ENCODE assay signal across 8 mouse cellular contexts in the genomic region with DNA sequence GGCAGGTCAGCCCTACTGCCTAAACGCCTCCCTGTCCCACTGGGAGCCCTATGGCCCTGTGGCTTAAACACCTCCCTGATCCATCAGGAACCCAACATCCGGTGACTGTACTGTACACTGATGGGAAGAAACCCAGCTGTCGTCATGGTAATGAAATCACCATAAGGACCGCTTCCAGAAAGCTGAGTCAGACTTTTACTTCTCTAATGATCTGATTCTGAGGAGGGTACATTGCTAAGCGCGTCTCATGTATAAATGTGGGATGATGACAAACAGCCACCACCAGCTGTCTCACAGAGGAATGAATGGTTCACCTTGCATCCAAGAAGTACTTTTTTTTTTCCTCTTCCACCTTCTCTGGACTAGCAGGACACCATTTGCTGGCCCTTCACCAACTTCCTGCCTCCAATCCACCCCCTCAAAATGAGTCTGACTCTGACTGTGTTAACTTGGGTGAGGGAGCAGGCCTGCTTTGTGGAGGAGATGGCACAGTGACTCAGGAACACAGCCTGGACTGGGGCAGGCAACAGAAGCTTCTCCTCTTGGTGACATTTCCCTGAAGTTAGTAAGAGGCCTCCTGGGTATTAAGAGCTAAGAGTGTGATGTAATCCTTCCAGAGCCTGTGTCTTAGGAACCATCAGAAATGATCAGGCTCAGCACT. TPM values are rescaled to one million over a fixed set of nuclear protein-coding genes. Genes with fewer than 3 reads are reported as not detected.
DNase-seq lines count a peak whose midpoint lies in the region; ATAC-seq and TF ChIP-seq lines count a peak whose summit lies in the region.

No protein-coding gene starts in this region.

- 89% methylated on average over 6 of the region's 6 CpGs for WGBS in midbrain, embryonic 10.5 days
- WGBS in midbrain, embryonic 11.5 days, result 88% methylated on average over 6 of the region's 6 CpGs
- 42% methylated on average over 6 of the region's 6 CpGs for WGBS in kidney, postnatal 0 days
- 34% methylated on average over 6 of the region's 6 CpGs for WGBS in macrophage (ENCODE audit: missing documents)

- peaks cover 46% of the 10 kb centered on the region for H3K36me3 ChIP-seq in midbrain, embryonic 10.5 days
- no peaks in the 10 kb centered on the region; the same call in 1 of the 2 replicates for H3K36me3 ChIP-seq in midbrain, embryonic 11.5 days (ENCODE audit: control insufficient read depth, insufficient read depth, low read length)
- H3K36me3 ChIP-seq in kidney, postnatal 0 days (ENCODE audit: insufficient read depth, low read length), result peaks cover 9% of the 10 kb centered on the region; the same call in 1 of the 2 replicates
- peaks cover 17% of the 10 kb centered on the region for H3K36me3 ChIP-seq in macrophage (ENCODE audit: inconsistent target)

- H3K27me3 ChIP-seq in midbrain, embryonic 10.5 days (ENCODE audit: low read depth, poor library complexity, severe bottlenecking), result no peaks in the 10 kb centered on the region
- no peaks in the 10 kb centered on the region for H3K27me3 ChIP-seq in midbrain, embryonic 11.5 days (ENCODE audit: control insufficient read depth, insufficient read depth, low read length)
- H3K27me3 ChIP-seq in kidney, postnatal 0 days (ENCODE audit: insufficient read depth, low read length), result no peaks in the 10 kb centered on the region

- no peak for TF ChIP-seq CTCF in kidney, postnatal 0 days (IDR thresholded peaks at IDR 0.05; ENCODE audit: low read depth)

- H3K4me1 ChIP-seq in midbrain, embryonic 10.5 days, result peaks cover 75% of the 10 kb centered on the region
- peaks cover 49% of the 10 kb centered on the region for H3K4me1 ChIP-seq in midbrain, embryonic 11.5 days (ENCODE audit: control insufficient read depth, insufficient read depth, low read length)
- peaks cover 57% of the 10 kb centered on the region for H3K4me1 ChIP-seq in brown adipose tissue, adult 24 weeks (ENCODE audit: control insufficient read depth, insufficient read depth, insufficient read length, low read length)
- H3K4me1 ChIP-seq in kidney, postnatal 0 days (replicated peaks; ENCODE audit: insufficient read depth, low read length), result peaks cover 54% of the 10 kb centered on the region

- no peak for ATAC-seq in midbrain, embryonic 11.5 days (ENCODE audit: low FRiP score)
- ATAC-seq in kidney, postnatal 0 days (replicated peaks; ENCODE audit: low FRiP score, low read depth), result no peak

- H3K4me2 ChIP-seq in midbrain, embryonic 11.5 days, result no peak overlapping the region
- no peak overlapping the region for H3K4me2 ChIP-seq in kidney, postnatal 0 days (ENCODE audit: low read length)

- H3K4me3 ChIP-seq in midbrain, embryonic 10.5 days, result no peak overlapping the region
- H3K4me3 ChIP-seq in midbrain, embryonic 11.5 days (ENCODE audit: low read depth, low read length), result no peak overlapping the region
- no peak overlapping the region for H3K4me3 ChIP-seq in brown adipose tissue, adult 24 weeks (ENCODE audit: insufficient read depth, low read depth, low read length)
- no peak overlapping the region for H3K4me3 ChIP-seq in kidney, postnatal 0 days (replicated peaks; ENCODE audit: low read depth, low read length)
- H3K4me3 ChIP-seq in macrophage (ENCODE audit: inconsistent target), result no peak overlapping the region

- no peak for DNase-seq in midbrain, embryonic 10.5 days (ENCODE audit: low spot score)
- no peak for DNase-seq in midbrain, embryonic 11.5 days (ENCODE audit: low spot score, missing footprints)
- DNase-seq in heart, adult 18-20 months, result peak; percentile 86 to 90
- peak; percentile 86 for DNase-seq in kidney, postnatal 0 days (ENCODE audit: low spot score)
- no peak for DNase-seq in spleen, adult 12 weeks (ENCODE audit: low spot score)
- DNase-seq in adrenal gland, postnatal 36 days, result no peak

- no peaks in the 10 kb centered on the region for H3K9me3 ChIP-seq in midbrain, embryonic 10.5 days (replicated peaks)
- no peaks in the 10 kb centered on the region for H3K9me3 ChIP-seq in midbrain, embryonic 11.5 days (ENCODE audit: control insufficient read depth, low read length)
- H3K9me3 ChIP-seq in kidney, postnatal 0 days (replicated peaks; ENCODE audit: low read length), result no peaks in the 10 kb centered on the region

- H3K9ac ChIP-seq in midbrain, embryonic 11.5 days (ENCODE audit: low read length), result no peak overlapping the region
- H3K9ac ChIP-seq in kidney, postnatal 0 days (ENCODE audit: low read depth, low read length), result no peak overlapping the region

- peak overlapping the region; percentile 4; the same call in 1 of the 2 replicates for H3K27ac ChIP-seq in midbrain, embryonic 10.5 days (replicated peaks)
- no peak overlapping the region for H3K27ac ChIP-seq in midbrain, embryonic 11.5 days (ENCODE audit: low read depth, low read length)
- peak overlapping the region; percentile 100 for H3K27ac ChIP-seq in brown adipose tissue, adult 24 weeks (replicated peaks; ENCODE audit: low read depth, low read length)
- peak overlapping the region; percentile 98 for H3K27ac ChIP-seq in kidney, postnatal 0 days
- peak overlapping the region; percentile 89 for H3K27ac ChIP-seq in macrophage

- H3K79me2 ChIP-seq in macrophage (ENCODE audit: inconsistent target), result peaks cover 100% of the 10 kb centered on the region

RNA-seq across cellular contexts. Expression of a gene that starts 43.0 kb away (rescaled TPM):
- polyA plus RNA-seq in midbrain, embryonic 10.5 days (2016; fragmentation: Nextera tagmentation; extraction: Ambion mirVana), result 61.4 and 63.3 TPM in 2 replicates
- polyA plus RNA-seq in midbrain, embryonic 11.5 days (2014; fragmentation: Nextera tagmentation; extraction: Ambion mirVana), result 43.1 and 45.6 TPM in 2 replicates
- 6.7 and 17.9 TPM in 2 replicates for polyA plus RNA-seq in brown adipose tissue, adult 24 weeks (2012; ENCODE audit: insufficient read depth, insufficient read length, missing spikeins)
- 10 to 100 TPM; 41.2 to 44.8 TPM for total RNA-seq in heart, adult 18-20 months (2021)
- 39.6 and 41.7 TPM in 2 replicates for polyA plus RNA-seq in kidney, postnatal 0 days (2015; fragmentation: Nextera tagmentation; extraction: Ambion mirVana)
- 100 to 1,000 TPM; 113 to 715 (median 441) TPM for total RNA-seq in macrophage (2018; cell fraction: chromatin; rRNA removed)
- total RNA-seq in macrophage (2018; cell fraction: cytosol; rRNA removed), result 100 to 1,000 TPM in 8 of 26 experiments, 10 to 100 TPM in 18; 32.1 to 112 (median 96.4) TPM
- total RNA-seq in macrophage (2018; cell fraction: nucleus; rRNA removed), result 100 to 1,000 TPM in 22 of 26 experiments, 10 to 100 TPM in 4; 57.9 to 347 (median 193) TPM
- 52.3 to 95.5 TPM (median 75.2 TPM) in 3 replicates for polyA plus RNA-seq in macrophage (2018)
- total RNA-seq in adrenal gland, postnatal 36 days (2021), result 10 to 100 TPM; 47.9 to 53.4 TPM

Comparison
In these comparisons a context has a peak if more than half of its experiments do, and no peak if none do; other contexts are left out.
1. DNase-seq: peak in heart, adult 18-20 months (2 of 2) and kidney, postnatal 0 days (single experiment); none in midbrain, embryonic 10.5 days (single experiment), midbrain, embryonic 11.5 days (single experiment), spleen, adult 12 weeks (single experiment) and adrenal gland, postnatal 36 days (0 of 2).